Mouse (Mus musculus) neutrophil, adult 65 days (primary cell): Measurements from ENCODE around the gene Fbxl8. TPM values are rescaled to one million over a fixed set of nuclear protein-coding genes. Genes with fewer than 3 reads are reported as not detected.

Experiments
- total RNA-seq: library from RNA; stranded (reverse); gene quantifications from 2 replicates; pipeline ENCODE4 v1.2.4, GENCODE M21; 2023

Fbxl8 gene
- total RNA-seq = 3.3 and 4.7 TPM in 2 replicates

GRCm38 (mm10) chr8:105264024-105264982 is at the start of gene Fbxl8, which contains the start of gene Tradd:
Gene Fbxl8, plus strand, starts transcription at chr8:105264648.
Gene Tradd, minus strand, starts transcription at chr8:105264609.

GRCm38 (mm10) chr8:105224413-105225271 is 39.8 kb upstream of the Fbxl8 start, which contains the start of gene D230025D16Rik:
Gene D230025D16Rik, plus strand, starts transcription at chr8:105225145.

GRCm38 (mm10) chr8:105254966-105255350 is 9.5 kb upstream of the Fbxl8 start, which contains the start of gene B3gnt9:
Gene B3gnt9, minus strand, starts transcription at chr8:105255153.

GRCm38 (mm10) chr8:105269461-105269947 is 5.1 kb downstream of the Fbxl8 start, which contains the start of gene Hsf4:
Gene Hsf4, plus strand, starts transcription at chr8:105269801.

GRCm38 (mm10) chr8:105275840-105276239 is 11.4 kb downstream of the Fbxl8 start, which contains the start of gene Nol3:
Gene Nol3, plus strand, starts transcription at chr8:105276140.

GRCm38 (mm10) chr8:105289805-105290460 is 25.5 kb downstream of the Fbxl8 start, which contains the start of gene 4931428F04Rik:
Gene 4931428F04Rik, minus strand, starts transcription at chr8:105289864.

GRCm38 (mm10) chr8:105295895-105296573 is 31.6 kb downstream of the Fbxl8 start, which contains the start of gene Exoc3l:
Gene Exoc3l, minus strand, starts transcription at chr8:105296101.

GRCm38 (mm10) chr8:105297511-105298192 is 33.2 kb downstream of the Fbxl8 start, which contains the start of gene E2f4:
Gene E2f4, plus strand, starts transcription at chr8:105297663.

GRCm38 (mm10) chr8:105305211-105306145 is 41.0 kb downstream of the Fbxl8 start, which contains the start of gene Elmo3:
Gene Elmo3, plus strand, starts transcription at chr8:105305601.

Other genes starting within 250 kb of the Fbxl8 start
- not detected in 2 replicates for gene Ces3a, start 216.0 kb upstream of the Fbxl8 start, total RNA-seq
- gene Ces3b, start 180.9 kb upstream of the Fbxl8 start, total RNA-seq = not detected in 2 replicates
- gene Ces4a, start 132.8 kb upstream of the Fbxl8 start, total RNA-seq = not detected in 2 replicates
- gene Cbfb, start 94.0 kb upstream of the Fbxl8 start, total RNA-seq = 62.9 and 82.1 TPM in 2 replicates
- gene D230025D16Rik, start 39.5 kb upstream of the Fbxl8 start, total RNA-seq = 39.6 and 54.8 TPM in 2 replicates
- 0.50 and 0.95 TPM in 2 replicates for gene B3gnt9, start 9.5 kb upstream of the Fbxl8 start, total RNA-seq
- 19.4 and 27.8 TPM in 2 replicates for gene Tradd, start within 50 bp of the Fbxl8 start, total RNA-seq
- not detected in 2 replicates for gene Hsf4, start 5.2 kb downstream of the Fbxl8 start, total RNA-seq
- gene Nol3, start 11.5 kb downstream of the Fbxl8 start, total RNA-seq = not detected in 2 replicates
- gene 4931428F04Rik, start 25.2 kb downstream of the Fbxl8 start, total RNA-seq = 0.63 and 0.95 TPM in 2 replicates
- 0.32 and 0.59 TPM in 2 replicates for gene Exoc3l, start 31.5 kb downstream of the Fbxl8 start, total RNA-seq
- 40.5 and 43.1 TPM in 2 replicates for gene E2f4, start 33.0 kb downstream of the Fbxl8 start, total RNA-seq
- 0.68 and 0.98 TPM in 2 replicates for gene Elmo3, start 41.0 kb downstream of the Fbxl8 start, total RNA-seq
- 6.1 and 7.4 TPM in 2 replicates for gene Lrrc29, start 61.6 kb downstream of the Fbxl8 start, total RNA-seq
- gene Tmem208, start 61.7 kb downstream of the Fbxl8 start, total RNA-seq = 22.7 and 23.8 TPM in 2 replicates
- gene Fhod1, start 83.3 kb downstream of the Fbxl8 start, total RNA-seq = 64.1 and 65.5 TPM in 2 replicates
- 1.2 and 2.2 TPM in 2 replicates for gene Slc9a5, start 84.2 kb downstream of the Fbxl8 start, total RNA-seq
- gene Plekhg4, start 108.6 kb downstream of the Fbxl8 start, total RNA-seq = 0.73 and 1.3 TPM in 2 replicates
- gene Kctd19, start 148.9 kb downstream of the Fbxl8 start, total RNA-seq = 0.32 and 1.1 TPM in 2 replicates
- gene Lrrc36, start 148.9 kb downstream of the Fbxl8 start, total RNA-seq = not detected in 2 replicates
- 14.4 and 17.1 TPM in 2 replicates for gene Tppp3, start 206.9 kb downstream of the Fbxl8 start, total RNA-seq
- 1.4 and 2.3 TPM in 2 replicates for gene Zdhhc1, start 232.3 kb downstream of the Fbxl8 start, total RNA-seq